Mouse (Mus musculus) hindbrain, embryonic 15.5 days (tissue): Measurements from ENCODE around the gene Senp1. TPM values are rescaled to one million over a fixed set of nuclear protein-coding genes. Genes with fewer than 3 reads are reported as not detected.

Source experiments
- ATAC-seq: fragments of 200-750 bp; cut with Nextera tagmentation; 2 replicates; pipeline ENCODE4 v1.8.0; 2017; ENCODE audit warnings: low read depth, moderate number of reproducible peaks, moderate TSS enrichment; ENCODE audit not compliant: low FRiP score
- H3K27ac ChIP-seq: fragments of 300-500 bp; sonication (generic); replicated peaks from 2 replicates; pipeline ENCODE4 v1.5.1; 2015; ENCODE audit warnings: mild to moderate bottlenecking, inconsistent platforms
- H3K27me3 ChIP-seq: fragments of 300-500 bp; sonication (generic); 2 replicates; pipeline ENCODE4 v1.6.1; 2015; ENCODE audit warnings: control low read depth, inconsistent platforms
- H3K36me3 ChIP-seq: fragments of 300-500 bp; sonication (generic); 2 replicates; pipeline ENCODE4 v1.6.1; 2015; ENCODE audit warnings: control low read depth, inconsistent platforms
- H3K4me1 ChIP-seq: fragments of 300-500 bp; sonication (generic); replicated peaks from 2 replicates; pipeline ENCODE4 v1.6.1; 2015; ENCODE audit warnings: control low read depth, inconsistent platforms
- H3K4me2 ChIP-seq: fragments of 300-500 bp; sonication (generic); 2 replicates; pipeline ENCODE4 v1.6.1; 2015; ENCODE audit warnings: moderate library complexity, mild to moderate bottlenecking, inconsistent platforms
- H3K4me3 ChIP-seq: fragments of 300-500 bp; sonication (generic); 2 replicates; pipeline ENCODE4 v1.5.1; 2015; ENCODE audit warnings: mild to moderate bottlenecking, inconsistent platforms
- H3K9ac ChIP-seq: fragments of 300-500 bp; sonication (generic); 2 replicates; pipeline ENCODE4 v1.6.1; 2015; ENCODE audit warnings: inconsistent platforms
- H3K9me3 ChIP-seq: fragments of 300-500 bp; sonication (generic); 2 replicates; pipeline ENCODE4 v1.6.1; 2016; ENCODE audit warnings: control low read depth, inconsistent platforms
- WGBS: fragments of 180-500 bp; shearing (Covaris S2); methylation state at CpG from one replicate; pipeline ENCODE4 v1.1.7; 2015; 5-methylcytosine and 5-hydroxymethylcytosine counted together
- polyA plus RNA-seq: library from polyadenylated mRNA; unstranded; fragments of >200 nt; fragmentation: Nextera tagmentation; extraction: Ambion mirVana; gene quantifications from 2 replicates; pipeline ENCODE4 v1.2.1, GENCODE M21; 2015

The Senp1 gene
- polyA plus RNA-seq, 1 experiment from 2014 or later: 19.3 TPM

DNA sequence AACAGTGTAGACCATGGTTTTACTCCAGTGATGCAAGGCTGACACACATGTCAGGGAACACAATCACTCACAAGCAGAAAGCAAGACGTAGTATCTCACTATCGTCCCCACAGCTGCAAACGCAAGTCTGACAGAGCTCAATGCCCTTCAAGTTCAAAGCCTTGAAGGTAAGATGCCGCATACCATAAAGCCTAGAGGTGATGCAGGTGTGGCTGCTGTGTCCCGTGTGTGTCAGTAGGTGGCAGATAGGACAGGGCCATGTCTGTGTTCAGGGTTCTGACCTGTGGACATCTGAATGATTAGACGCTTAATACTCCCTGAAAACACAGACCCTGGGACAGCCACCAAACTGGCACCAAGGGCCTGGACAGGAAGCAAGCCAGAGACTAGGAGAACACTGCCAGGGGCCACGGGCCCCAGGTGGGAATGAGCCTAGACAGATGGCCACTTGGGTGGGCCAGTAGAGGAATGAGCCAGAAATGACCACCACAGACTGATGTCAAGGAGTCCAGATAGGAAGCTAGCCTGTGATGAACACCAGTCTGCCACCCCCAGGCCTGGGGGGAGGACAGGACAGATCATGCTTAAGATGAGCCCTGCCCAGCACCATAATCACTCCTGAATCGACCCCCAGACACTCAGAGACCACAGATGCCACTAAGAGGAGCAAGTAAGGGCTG is 23.8 kb downstream of the Senp1 start:
- Histone ChIP-seq H3K27me3 (no peaks in the 10 kb centered on the region), H3K9ac (no peak overlapping the region), H3K4me1 (no peaks in the 10 kb centered on the region), H3K9me3 (no peaks in the 10 kb centered on the region), H3K4me3 (no peak overlapping the region), H3K27ac (no peak overlapping the region), H3K4me2 (no peak overlapping the region), H3K36me3 (peaks cover 47% of the 10 kb centered on the region)
- no peak for ATAC-seq
- WGBS: 90% methylated on average over 8 of the region's 8 CpGs

DNA sequence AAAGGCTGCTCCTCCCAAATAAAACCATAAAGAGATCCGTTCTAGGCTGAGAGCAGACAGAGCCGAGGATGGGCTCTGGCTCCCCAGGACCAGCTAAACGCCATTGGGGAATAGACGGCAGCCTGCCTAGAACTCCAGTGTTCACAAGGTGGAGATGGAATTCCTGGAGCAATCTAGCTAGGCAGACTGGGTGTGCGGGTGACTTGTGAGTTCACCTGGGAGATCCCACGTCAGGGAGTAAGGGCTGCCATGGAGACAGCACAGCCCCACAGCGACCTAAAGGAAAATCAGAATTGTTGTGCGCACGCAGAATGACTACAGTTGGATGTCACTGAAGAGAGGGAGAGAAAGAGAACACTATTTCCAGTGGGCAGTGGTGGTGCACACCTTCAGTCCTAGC is 25.0 kb downstream of the Senp1 start:
- H3K9me3 ChIP-seq: no peaks in the 10 kb centered on the region
- peaks cover 52% of the 10 kb centered on the region for H3K36me3 ChIP-seq
- 90% methylated on average over 9 of the region's 9 CpGs for WGBS
- no peak overlapping the region for H3K4me3 ChIP-seq
- no peak overlapping the region for H3K4me2 ChIP-seq
- no peaks in the 10 kb centered on the region for H3K4me1 ChIP-seq
- no peak overlapping the region for H3K27ac ChIP-seq
- no peaks in the 10 kb centered on the region for H3K27me3 ChIP-seq
- no peak overlapping the region for H3K9ac ChIP-seq
- ATAC-seq: no peak

DNA sequence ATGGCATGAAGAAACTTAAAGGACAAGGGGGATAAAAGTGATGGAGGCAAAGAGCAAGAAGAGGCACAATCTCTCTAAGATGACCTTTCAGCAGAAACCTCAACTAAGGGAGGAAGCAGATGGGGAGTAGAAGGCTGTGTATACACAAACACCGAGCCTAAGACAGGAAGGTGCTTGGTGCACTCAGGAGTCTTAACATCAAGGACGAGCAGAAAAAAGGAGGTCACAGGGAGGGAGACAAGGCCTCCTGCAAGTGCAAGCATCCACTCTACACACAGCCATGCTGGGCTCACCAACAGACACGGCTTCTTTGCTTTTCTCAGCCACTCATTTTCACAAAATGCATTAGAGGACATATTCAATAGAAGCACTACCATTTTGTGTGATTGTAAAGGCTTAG is 26.1 kb downstream of the Senp1 start:
- no peak overlapping the region for H3K4me2 ChIP-seq
- no peak overlapping the region for H3K4me3 ChIP-seq
- H3K36me3 ChIP-seq: peaks cover 59% of the 10 kb centered on the region
- H3K27ac ChIP-seq: no peak overlapping the region
- H3K4me1 ChIP-seq: no peaks in the 10 kb centered on the region
- H3K9ac ChIP-seq: no peak overlapping the region
- H3K9me3 ChIP-seq: no peaks in the 10 kb centered on the region
- H3K27me3 ChIP-seq: no peaks in the 10 kb centered on the region
- no peak for ATAC-seq
- whole genome bisulfite sequencing: 76% methylated on average over 3 of the region's 3 CpGs

GRCm38 (mm10) chr15:98066602-98067001 is 26.9 kb downstream of the Senp1 start:
- 95% methylated on average over 12 of the region's 12 CpGs for WGBS
- H3K36me3 ChIP-seq: peaks cover 66% of the 10 kb centered on the region

DNA sequence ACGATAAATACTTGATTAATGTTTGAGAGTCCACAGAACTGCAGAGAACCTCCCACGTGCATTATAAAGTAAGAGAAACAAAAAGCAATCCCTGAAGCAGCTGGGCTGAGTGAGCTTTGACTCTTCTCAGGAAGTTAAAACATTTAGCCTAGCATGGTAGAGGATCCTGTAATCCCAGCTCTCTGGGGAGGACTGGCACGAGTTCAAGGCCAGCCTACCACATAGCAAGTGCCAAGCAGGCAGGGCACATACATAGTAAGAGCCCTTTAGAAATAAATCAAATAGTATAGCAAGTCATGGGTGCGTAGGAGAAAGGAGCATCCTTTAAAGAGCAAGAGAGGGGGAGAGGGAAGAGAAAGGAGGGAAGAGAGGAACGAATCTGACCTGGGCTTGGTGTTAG is 27.7 kb downstream of the Senp1 start:
- Histone ChIP-seq H3K4me2 (no peak overlapping the region), H3K27me3 (no peaks in the 10 kb centered on the region), H3K36me3 (peaks cover 70% of the 10 kb centered on the region), H3K27ac (no peak overlapping the region), H3K9me3 (no peaks in the 10 kb centered on the region), H3K9ac (no peak overlapping the region), H3K4me3 (no peak overlapping the region), H3K4me1 (no peaks in the 10 kb centered on the region)
- WGBS: 95% methylated on average over 5 of the region's 5 CpGs
- no peak for ATAC-seq

More at GRCm38 (mm10) chr15:98066602-98067001, 26.9 kb downstream of the Senp1 start:
- no peak for ATAC-seq
- H3K9me3 ChIP-seq: no peaks in the 10 kb centered on the region
- H3K4me3 ChIP-seq: no peak overlapping the region
- no peak overlapping the region for H3K9ac ChIP-seq
- no peak overlapping the region for H3K27ac ChIP-seq
- no peaks in the 10 kb centered on the region for H3K4me1 ChIP-seq
- H3K4me2 ChIP-seq: no peak overlapping the region
- H3K27me3 ChIP-seq: no peaks in the 10 kb centered on the region

DNA sequence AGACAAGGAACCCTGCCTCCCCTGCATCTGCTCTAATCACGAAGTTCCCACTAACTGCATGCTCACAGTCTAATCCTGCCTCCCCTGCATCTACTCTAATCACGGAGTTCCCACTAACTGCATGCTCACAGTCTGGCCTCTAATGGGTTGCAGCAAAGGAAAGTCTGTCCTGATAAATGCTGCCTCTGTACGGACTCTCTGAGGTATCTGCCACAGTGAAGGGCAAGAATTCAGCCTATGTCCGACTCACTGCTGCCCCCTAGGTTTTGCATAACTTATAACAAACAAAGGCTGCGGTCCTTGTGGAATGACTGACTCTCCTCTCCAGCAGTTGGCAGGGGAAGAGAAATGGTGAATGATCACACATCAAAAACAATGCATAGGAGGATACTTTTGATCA is 38.3 kb downstream of the Senp1 start:
- Histone ChIP-seq H3K27me3 (no peaks in the 10 kb centered on the region), H3K27ac (no peak overlapping the region), H3K9me3 (no peaks in the 10 kb centered on the region), H3K9ac (no peak overlapping the region), H3K4me1 (no peaks in the 10 kb centered on the region), H3K4me2 (no peak overlapping the region), H3K4me3 (no peak overlapping the region), H3K36me3 (peaks cover 43% of the 10 kb centered on the region)
- WGBS: 28% methylated on average over 5 of the region's 5 CpGs
- no peak for ATAC-seq

DNA sequence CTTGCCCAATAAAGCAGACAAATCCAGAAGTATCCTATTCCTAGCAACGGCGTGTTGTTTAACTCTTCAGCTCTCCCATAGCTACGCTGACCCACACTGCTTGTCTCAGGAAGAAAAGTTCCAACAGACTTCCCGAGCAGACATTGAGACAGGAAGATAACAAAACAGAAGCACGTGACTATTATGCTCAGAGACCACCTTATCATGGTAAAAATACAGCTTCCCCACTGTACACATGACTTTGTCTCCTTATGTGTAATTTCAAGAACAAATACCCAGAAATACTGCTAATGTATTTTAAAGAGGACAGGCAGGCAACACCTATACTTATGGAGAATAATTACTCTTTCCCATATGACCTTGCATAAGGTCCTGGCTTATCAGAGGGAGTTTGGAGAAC is 41.9 kb downstream of the Senp1 start:
- ATAC-seq: no peak

DNA sequence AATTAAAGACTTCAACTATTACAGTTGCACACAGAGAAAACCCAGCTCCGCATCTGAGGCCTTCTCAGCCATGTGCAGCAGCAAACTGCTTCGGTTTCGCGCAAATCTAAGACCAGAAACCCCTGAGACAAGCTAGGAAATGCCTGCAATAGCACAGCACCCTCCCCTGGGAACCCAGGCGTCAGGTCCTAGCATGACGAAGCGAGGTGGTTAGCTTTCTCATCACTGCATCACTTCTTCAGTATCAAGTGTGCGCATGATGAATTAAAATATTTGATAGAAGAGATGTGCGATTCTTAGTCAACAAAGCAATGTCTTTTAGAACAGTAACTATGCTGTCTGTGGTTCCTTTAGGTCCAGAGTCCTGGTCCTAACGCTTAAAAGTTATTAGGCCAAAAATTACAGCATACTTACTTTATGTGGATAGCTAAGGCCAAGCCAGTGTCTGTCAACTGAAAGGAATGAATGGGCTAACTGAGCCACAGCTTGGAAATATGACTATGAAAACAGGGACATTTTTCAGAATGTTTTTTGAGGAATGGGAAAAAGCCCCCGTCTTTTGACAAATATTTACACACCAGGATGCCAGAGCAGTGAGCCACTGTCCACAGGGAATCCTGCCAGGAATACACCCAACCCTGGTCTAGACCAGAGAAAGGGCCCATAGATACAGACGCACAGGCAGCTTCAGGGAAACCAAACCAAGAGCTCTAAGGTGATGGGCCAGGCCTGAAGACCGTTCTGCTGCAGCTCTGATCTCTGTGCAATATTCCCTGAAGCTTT is 44.4 kb downstream of the Senp1 start:
- 92% methylated on average over 13 of the region's 13 CpGs for WGBS
- Histone ChIP-seq H3K27ac (no peak overlapping the region), H3K27me3 (no peaks in the 10 kb centered on the region), H3K9me3 (no peaks in the 10 kb centered on the region), H3K4me3 (no peak overlapping the region), H3K9ac (no peak overlapping the region), H3K36me3 (peaks cover 48% of the 10 kb centered on the region), H3K4me1 (no peaks in the 10 kb centered on the region), H3K4me2 (no peak overlapping the region)
- ATAC-seq: no peak

More for the DNA sequence above, 41.9 kb downstream of the Senp1 start:
- Histone ChIP-seq H3K36me3 (peaks cover 35% of the 10 kb centered on the region), H3K4me3 (no peak overlapping the region), H3K27me3 (no peaks in the 10 kb centered on the region), H3K9ac (no peak overlapping the region), H3K27ac (no peak overlapping the region), H3K4me2 (no peak overlapping the region), H3K9me3 (no peaks in the 10 kb centered on the region), H3K4me1 (no peaks in the 10 kb centered on the region)
- 86% methylated on average over 5 of the region's 5 CpGs for WGBS

DNA sequence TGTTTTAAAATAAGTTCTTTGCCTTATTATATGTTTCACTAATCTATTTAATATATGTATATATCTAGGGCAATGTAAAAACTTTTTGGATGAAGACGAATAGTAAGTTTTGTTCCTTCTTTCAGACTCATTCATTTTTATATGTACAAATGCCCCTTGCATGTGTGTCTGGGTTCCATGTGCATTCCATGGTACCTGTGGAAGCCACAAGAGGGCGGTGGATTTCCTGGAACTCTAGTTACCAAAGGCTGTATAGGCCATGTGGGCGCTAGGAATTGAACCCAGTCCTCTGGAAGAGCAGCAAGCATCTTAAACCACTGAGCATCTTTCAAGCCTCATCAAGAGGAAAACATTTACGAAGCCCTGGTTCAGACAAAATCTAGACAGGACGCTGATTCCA is 49.2 kb downstream of the Senp1 start:
- ATAC-seq: no peak
- Histone ChIP-seq H3K36me3 (peaks cover 69% of the 10 kb centered on the region), H3K4me3 (no peak overlapping the region), H3K27ac (no peak overlapping the region), H3K9me3 (no peaks in the 10 kb centered on the region), H3K4me1 (no peaks in the 10 kb centered on the region), H3K4me2 (no peak overlapping the region), H3K27me3 (no peaks in the 10 kb centered on the region), H3K9ac (no peak overlapping the region)
- WGBS: 95% methylated on average over 5 of the region's 5 CpGs

DNA sequence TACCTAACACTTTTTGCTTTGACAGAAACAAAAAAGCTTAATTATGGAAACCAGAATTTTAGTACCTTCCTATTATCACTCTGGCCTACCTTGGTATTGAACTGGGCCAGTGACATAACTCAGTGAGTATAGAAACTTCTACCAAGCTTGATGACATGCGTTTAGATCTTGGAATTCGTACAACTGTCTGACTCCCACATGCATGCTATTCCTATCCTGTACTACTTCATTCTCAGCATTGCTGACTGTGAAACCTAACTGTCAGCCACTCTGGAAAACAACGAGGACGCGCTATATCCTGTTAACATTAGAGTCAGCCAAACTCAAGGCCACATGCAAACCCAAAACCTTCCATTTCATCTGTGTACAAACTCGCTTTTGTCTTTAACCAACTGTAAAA is 49.6 kb downstream of the Senp1 start:
- no peak overlapping the region for H3K4me3 ChIP-seq
- peaks cover 71% of the 10 kb centered on the region for H3K36me3 ChIP-seq
- H3K4me2 ChIP-seq: no peak overlapping the region
- WGBS: 96% methylated on average over 6 of the region's 6 CpGs
- H3K9me3 ChIP-seq: no peaks in the 10 kb centered on the region
- no peak for ATAC-seq
- H3K4me1 ChIP-seq: no peaks in the 10 kb centered on the region
- H3K9ac ChIP-seq: no peak overlapping the region
- H3K27ac ChIP-seq: no peak overlapping the region
- H3K27me3 ChIP-seq: no peaks in the 10 kb centered on the region

- Histone ChIP-seq H3K9ac (no peak overlapping the region), H3K4me1 (no peaks in the 10 kb centered on the region), H3K36me3 (peaks cover 74% of the 10 kb centered on the region), H3K9me3 (no peaks in the 10 kb centered on the region), H3K4me2 (no peak overlapping the region), H3K27me3 (no peaks in the 10 kb centered on the region), H3K27ac (no peak overlapping the region), H3K4me3 (no peak overlapping the region)
- WGBS: 92% methylated on average over 12 of the region's 12 CpGs
- ATAC-seq: no peak
Measured at GRCm38 (mm10) chr15:98042508-98042907, 51.0 kb downstream of the Senp1 start.

DNA sequence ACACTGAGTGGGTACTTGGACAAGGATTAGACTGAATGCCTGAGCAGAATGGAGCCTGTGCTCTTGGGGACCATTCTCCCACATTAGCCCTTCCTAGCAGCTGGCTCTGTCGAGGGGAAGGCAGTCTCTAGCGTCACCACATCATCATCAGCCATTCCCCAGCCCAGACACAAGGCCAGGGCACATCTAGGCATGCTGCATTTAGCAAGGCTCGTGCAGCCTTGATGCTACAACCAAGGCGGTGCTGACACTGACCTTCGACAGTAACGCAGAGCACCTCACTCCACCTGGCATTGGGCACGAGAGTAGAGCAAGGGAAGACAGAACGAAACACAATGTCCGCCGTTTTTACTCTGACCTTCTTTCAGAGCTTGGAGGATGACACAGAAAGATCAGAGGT is 53.9 kb downstream of the Senp1 start:
- 92% methylated on average over 10 of the region's 10 CpGs for WGBS
- ATAC-seq: no peak
- Histone ChIP-seq H3K27me3 (no peaks in the 10 kb centered on the region), H3K9me3 (no peaks in the 10 kb centered on the region), H3K4me2 (no peak overlapping the region), H3K4me1 (no peaks in the 10 kb centered on the region), H3K27ac (no peak overlapping the region), H3K36me3 (peaks cover 61% of the 10 kb centered on the region), H3K4me3 (no peak overlapping the region), H3K9ac (no peak overlapping the region)
